Comparison of ENCODE assay signal across 15 mouse cellular contexts in the genomic region with DNA sequence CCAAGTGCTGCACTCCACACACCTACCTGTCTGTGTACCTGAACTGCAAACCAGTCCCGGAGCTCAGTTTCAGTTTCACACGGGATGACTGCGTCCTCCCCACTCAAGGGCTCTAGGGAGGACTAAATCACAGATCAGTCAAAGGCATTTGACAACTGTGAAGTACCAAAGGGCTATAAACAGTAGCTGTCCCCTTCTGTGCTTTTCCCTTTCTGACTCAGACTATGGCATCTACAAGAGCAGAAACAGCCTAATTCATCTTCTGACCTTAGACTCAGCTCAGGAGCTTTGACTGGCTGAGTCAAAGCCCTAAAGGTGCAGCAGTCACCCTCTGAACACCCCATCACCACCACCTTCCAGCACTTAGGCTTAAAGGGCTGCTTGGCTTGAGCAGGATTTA.
"Had no signal": no experiment of that assay in that cellular context is flagged by ENCODE, and none has a peak within 500 bp of the region (broad histone marks: within the 10 kb centered on the region; RNA-seq: fewer than 3 reads in every experiment).

No protein-coding gene starts in this region.

- H3K4me3 ChIP-seq: neural tube, embryonic 15.5 days; stomach, embryonic 15.5 days had no signal

- DNase-seq: retina, postnatal 1 day; right cerebral cortex, adult 18-20 months; right cerebral cortex, postnatal 14 days; right cerebral cortex, postnatal 25 days; right cerebral cortex, postnatal 4 days; spleen, adult 18-20 months; thymus, adult 18-20 months; thymus, adult 2 months; thymus, postnatal 14 days; thymus, postnatal 25 days; thymus, postnatal 36 days; thymus, postnatal 4 days had no signal

- H3K4me2 ChIP-seq: neural tube, embryonic 15.5 days; stomach, embryonic 15.5 days had no signal

- H3K27me3 ChIP-seq: neural tube, embryonic 15.5 days; stomach, embryonic 15.5 days had no signal

- H3K9ac ChIP-seq: neural tube, embryonic 15.5 days; stomach, embryonic 15.5 days had no signal

- H3K36me3 ChIP-seq: neural tube, embryonic 15.5 days; stomach, embryonic 15.5 days had no signal

- H3K9me3 ChIP-seq: neural tube, embryonic 15.5 days; stomach, embryonic 15.5 days had no signal

- H3K4me1 ChIP-seq: stomach, embryonic 15.5 days had no signal

- H3K27ac ChIP-seq: stomach, embryonic 15.5 days; stomach, postnatal 0 days had no signal
